Mouse (Mus musculus) heart, adult 2 months (tissue): ENCODE data around the gene L3hypdh.

Experiments
- CTCF ChIP-seq: fragments of 200-600 bp; IDR thresholded peaks from 2 replicates; pipeline ENCODE4 v1.8.1; 2022; ENCODE audit warnings: antibody characterized with exemption, mild to moderate bottlenecking, moderate library complexity
- EP300 ChIP-seq: fragments of 200-500 bp; IDR thresholded peaks from 2 replicates; pipeline ENCODE4 v1.6.1; 2011; ENCODE audit warnings: low read depth, low read length, control low read depth; ENCODE audit not compliant: insufficient read depth
- POLR2A ChIP-seq: fragments of 200-500 bp; IDR thresholded peaks from 2 replicates; pipeline ENCODE4 v1.6.1; 2011; ENCODE audit warnings: mild to moderate bottlenecking, low read depth, low read length, control low read depth; ENCODE audit not compliant: insufficient read depth

- TF ChIP-seq CTCF (no peak), EP300 (no peak), POLR2A (no peak)
These were observed 797 bp downstream of the L3hypdh start for GRCm38 (mm10) chr12:72084261-72085023.
